Mouse (Mus musculus): Measurements from ENCODE around the gene Kif1c. TPM values are rescaled to one million over a fixed set of nuclear protein-coding genes. Genes with fewer than 3 reads are reported as not detected.
"Not testable (repeated sequence)": the region's sequence is repeated elsewhere in the genome, so short reads cannot be mapped to it uniquely, and the experiment has no call there.

Gene Kif1c
- polyA plus RNA-seq, 1 experiment from 2014 or later = 1.9 TPM

DNA sequence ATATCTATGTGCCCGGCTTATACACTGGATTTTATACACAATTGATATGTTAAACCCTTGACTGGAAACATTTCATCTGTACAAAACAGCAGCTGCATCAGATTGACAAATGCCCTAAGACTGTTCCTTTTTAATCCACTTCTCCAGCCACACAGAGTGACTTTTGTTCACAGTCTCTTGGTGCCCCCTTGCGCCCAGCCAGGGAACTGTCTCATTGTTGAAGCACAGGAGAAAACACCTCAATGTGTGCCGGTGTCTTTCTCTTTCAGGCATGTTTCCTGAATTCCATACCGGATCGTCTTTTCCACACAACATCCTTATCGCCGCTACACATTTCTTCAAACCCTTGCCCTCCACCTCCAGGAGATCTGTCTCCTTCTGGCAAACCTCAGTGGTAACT lies 55.3 kb downstream of the Kif1c start:
- H3K4me3 ChIP-seq = no peak overlapping the region
- no peaks in the 10 kb centered on the region for H3K36me3 ChIP-seq (replicated peaks)
- no peak overlapping the region for H3K27ac ChIP-seq
- H3K4me2 ChIP-seq = peak overlapping the region; percentile 14
- H3K9me3 ChIP-seq = no peaks in the 10 kb centered on the region
- H3K27me3 ChIP-seq (replicated peaks) = no peaks in the 10 kb centered on the region
- peak overlapping the region; percentile 35; the same call in 1 of the 2 replicates for H3K9ac ChIP-seq
- WGBS = 10% methylated on average over 7 of the region's 7 CpGs
- peaks cover 7% of the 10 kb centered on the region; the same call in 1 of the 2 replicates for H3K4me1 ChIP-seq
- ATAC-seq (replicated peaks) = no peak

DNA sequence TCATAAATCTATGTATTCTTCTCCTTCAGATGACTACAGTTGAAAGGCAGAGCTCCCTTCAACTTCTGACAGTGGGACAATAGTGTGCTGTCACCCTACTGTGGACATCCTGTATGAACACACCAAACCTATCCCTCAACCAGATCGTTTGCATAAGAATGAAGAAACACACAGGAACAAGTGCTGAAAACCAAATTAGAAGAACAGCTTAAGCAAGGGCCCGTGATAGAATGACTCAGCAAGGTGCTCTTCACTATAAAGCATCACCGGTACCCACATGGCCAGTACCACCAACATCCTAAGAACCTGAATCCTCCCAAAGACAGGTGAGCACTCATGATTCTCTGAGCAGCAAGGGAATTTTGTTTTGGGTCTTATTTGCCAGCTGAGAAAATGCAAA lies 60.1 kb downstream of the Kif1c start:
- not testable (repeated sequence) for H3K36me3 ChIP-seq (replicated peaks); H3K27me3 ChIP-seq (replicated peaks); H3K27ac ChIP-seq; ATAC-seq (replicated peaks); H3K9ac ChIP-seq; H3K9me3 ChIP-seq; H3K4me3 ChIP-seq; H3K4me2 ChIP-seq
- H3K4me1 ChIP-seq = peaks cover 18% of the 10 kb centered on the region
- 67% methylated on average over 3 of the region's 3 CpGs for WGBS

DNA sequence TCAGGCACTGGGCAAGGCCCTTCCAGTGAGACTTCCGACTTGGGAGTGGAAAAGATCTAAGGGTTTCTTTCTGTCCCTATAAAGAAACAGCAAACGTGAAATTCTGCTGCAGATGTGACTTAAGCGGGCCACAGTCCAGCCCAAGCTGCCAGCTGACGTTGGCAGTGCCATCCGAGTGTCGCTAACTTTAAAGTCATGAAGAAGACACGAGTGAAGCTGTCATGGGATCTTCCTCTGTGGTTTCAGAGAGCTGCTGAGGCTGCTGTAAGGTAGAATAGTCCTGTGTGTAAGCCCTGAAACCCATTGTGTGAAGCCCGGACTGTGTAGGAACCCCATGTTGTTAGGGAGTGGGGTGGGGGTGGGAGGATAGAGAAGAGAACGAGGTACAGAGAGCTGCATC lies 62.3 kb downstream of the Kif1c start:
- no peaks in the 10 kb centered on the region for H3K9me3 ChIP-seq
- H3K27me3 ChIP-seq (replicated peaks) = no peaks in the 10 kb centered on the region
- H3K4me2 ChIP-seq = no peak overlapping the region
- no peaks in the 10 kb centered on the region for H3K36me3 ChIP-seq (replicated peaks)
- ATAC-seq (replicated peaks) = no peak
- peaks cover 28% of the 10 kb centered on the region for H3K4me1 ChIP-seq
- WGBS = 82% methylated on average over 9 of the region's 9 CpGs
- no peak overlapping the region for H3K27ac ChIP-seq
- no peak overlapping the region for H3K4me3 ChIP-seq
- H3K9ac ChIP-seq = no peak overlapping the region

DNA sequence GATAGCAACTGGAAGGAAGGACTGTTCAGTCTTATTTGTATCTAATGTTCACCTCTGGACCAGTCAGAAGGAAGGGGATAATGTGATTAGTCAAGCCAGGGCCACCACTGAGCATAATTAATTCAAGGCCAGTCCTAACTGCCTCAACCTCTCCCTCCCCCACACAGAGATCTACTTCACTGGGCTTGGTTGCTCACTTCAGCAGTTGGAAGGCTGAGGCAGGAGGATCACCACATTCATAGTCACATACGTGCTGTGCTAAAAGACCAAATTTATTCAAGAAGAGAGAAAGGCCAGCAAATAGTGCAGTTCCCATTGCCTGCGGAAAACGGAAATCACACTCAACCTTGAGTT lies 63.2 kb downstream of the Kif1c start:
- peaks cover 28% of the 10 kb centered on the region for H3K4me1 ChIP-seq
- peak overlapping the region; percentile 88 for H3K9ac ChIP-seq
- no peaks in the 10 kb centered on the region for H3K27me3 ChIP-seq (replicated peaks)
- H3K27ac ChIP-seq = peak overlapping the region; percentile 80
- no peaks in the 10 kb centered on the region; the same call in 1 of the 2 replicates for H3K36me3 ChIP-seq (replicated peaks)
- H3K4me3 ChIP-seq = peak overlapping the region; percentile 94
- H3K9me3 ChIP-seq = no peaks in the 10 kb centered on the region
- ATAC-seq (replicated peaks) = peak; percentile 37; the same call in 1 of the 2 replicates
- peak overlapping the region; percentile 57 for H3K4me2 ChIP-seq
- 29% methylated on average over 3 of the region's 3 CpGs for WGBS

DNA sequence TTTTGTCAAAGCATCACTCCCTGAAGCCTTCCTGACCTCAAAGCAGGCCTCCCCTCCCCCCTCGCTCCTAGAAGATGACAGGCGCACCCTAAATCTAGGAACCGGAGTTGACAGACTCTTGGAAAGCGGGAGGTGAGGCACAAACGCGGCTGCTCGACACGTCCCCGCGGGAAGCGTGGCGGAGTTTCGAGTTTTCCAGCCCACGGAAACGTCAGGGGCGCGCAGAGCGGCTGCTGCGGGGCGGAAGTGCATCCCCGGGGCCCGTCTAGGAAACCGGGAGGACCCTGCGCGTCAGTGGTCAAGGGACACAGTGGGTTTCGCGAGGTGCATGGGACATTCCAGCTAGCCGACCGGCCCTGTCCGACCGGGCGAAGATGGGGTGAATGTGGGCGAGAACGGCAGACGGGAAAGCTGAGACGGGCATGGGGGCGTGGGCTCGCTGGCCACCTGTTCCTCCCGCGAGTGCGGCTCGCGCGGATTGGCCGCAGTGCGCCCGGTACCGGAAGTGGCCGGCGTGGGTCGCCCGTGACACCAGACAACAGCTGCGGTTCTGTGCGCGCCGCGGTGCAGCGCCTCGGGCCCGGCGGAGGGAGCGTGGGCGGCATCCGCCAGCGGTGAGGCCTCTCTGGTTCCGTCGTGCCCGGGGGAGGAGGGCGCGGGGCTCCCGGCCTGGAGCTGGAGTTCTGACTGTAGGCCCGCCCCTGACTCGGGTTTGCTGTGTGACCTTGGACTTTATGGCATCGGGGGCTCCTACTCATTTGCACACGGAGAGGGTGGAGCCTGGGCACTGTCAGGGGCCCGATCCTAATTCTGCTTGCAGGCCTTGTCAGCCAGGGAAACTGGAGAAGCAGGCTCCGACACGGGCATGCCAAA lies 63.8 kb downstream of the Kif1c start, which contains the start of gene Zfp3:
Gene Zfp3, plus strand, starts transcription at position 274 of the 873 bp plus-strand sequence.
- peak; percentile 91 for ATAC-seq (replicated peaks)
- Histone ChIP-seq H3K36me3 (replicated peaks) (no peaks in the 10 kb centered on the region; the same call in 1 of the 2 replicates), H3K9ac (peak within 1 kb of the TSS; percentile 88), H3K27me3 (replicated peaks) (no peaks in the 10 kb centered on the region), H3K4me1 (peaks cover 28% of the 10 kb centered on the region), H3K4me3 (peak within 1 kb of the TSS; percentile 94), H3K4me2 (peak within 1 kb of the TSS; percentile 57), H3K9me3 (no peaks in the 10 kb centered on the region), H3K27ac (peak within 1 kb of the TSS; percentile 80)
- WGBS = under 1% methylated on average over 75 of the region's 78 CpGs

DNA sequence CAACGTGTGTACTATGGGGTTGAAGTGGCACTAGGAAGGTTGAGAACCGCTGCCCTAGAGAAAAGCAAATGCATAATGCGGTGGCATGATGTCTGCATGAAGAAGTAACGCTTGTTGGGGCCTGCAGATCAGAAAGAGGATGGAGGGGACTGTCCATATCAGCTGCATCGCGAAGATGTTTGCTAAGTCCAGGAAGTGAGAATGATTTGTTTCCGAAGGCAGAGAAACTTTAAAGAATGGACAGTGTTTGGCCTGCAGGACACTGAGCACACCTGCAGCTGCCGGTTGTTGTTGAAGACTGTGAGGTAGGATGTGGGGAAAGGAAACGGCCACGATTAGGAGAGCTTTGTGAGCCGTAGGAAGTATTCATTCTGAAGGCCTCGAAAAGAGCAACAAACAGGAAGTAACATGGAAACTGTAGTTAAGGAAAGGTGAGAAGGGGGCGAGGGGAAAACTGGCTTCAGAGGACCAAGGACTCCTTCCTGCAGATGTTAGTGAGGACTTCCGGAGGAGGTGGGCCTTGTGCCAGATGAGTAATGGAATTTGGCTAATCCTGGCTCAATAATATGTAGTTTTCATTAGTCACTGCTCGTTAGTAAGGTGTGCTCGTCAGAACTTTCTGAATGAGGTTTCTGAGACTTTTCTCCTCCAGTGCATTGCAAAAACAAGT lies 65.6 kb downstream of the Kif1c start:
- Histone ChIP-seq H3K9ac (no peak overlapping the region), H3K4me3 (no peak overlapping the region), H3K4me2 (no peak overlapping the region), H3K4me1 (peaks cover 28% of the 10 kb centered on the region), H3K27ac (no peak overlapping the region), H3K36me3 (replicated peaks) (no peaks in the 10 kb centered on the region; the same call in 1 of the 2 replicates), H3K9me3 (no peaks in the 10 kb centered on the region), H3K27me3 (replicated peaks) (no peaks in the 10 kb centered on the region)
- WGBS = 87% methylated on average over 16 of the region's 16 CpGs
- no peak for ATAC-seq (replicated peaks)

DNA sequence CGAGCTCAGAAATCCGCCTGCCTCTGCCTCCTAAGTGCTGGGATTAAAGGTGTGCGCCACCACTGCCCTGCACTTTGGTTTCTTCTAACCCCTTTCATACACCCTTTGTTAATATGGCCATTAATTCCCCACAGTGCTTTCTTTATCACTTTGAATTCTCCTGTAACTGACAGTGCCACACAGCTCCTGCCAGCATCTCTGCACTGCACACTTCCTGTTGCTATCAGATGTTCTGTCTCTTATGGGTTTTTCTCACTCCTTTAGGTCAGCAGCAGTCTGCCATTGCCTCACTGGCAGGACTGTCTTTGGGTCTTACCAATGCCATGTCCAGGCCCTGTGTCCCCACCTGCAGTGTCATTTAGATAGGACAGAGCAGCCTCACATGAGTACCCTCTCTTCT lies 70.5 kb downstream of the Kif1c start:
- H3K27me3 ChIP-seq (replicated peaks) = no peaks in the 10 kb centered on the region
- peaks cover 12% of the 10 kb centered on the region for H3K36me3 ChIP-seq (replicated peaks)
- no peak for ATAC-seq (replicated peaks)
- H3K9ac ChIP-seq = no peak overlapping the region
- H3K9me3 ChIP-seq = no peaks in the 10 kb centered on the region
- peaks cover 11% of the 10 kb centered on the region for H3K4me1 ChIP-seq
- no peak overlapping the region for H3K4me3 ChIP-seq
- 95% methylated on average over 3 of the region's 3 CpGs for WGBS
- no peak overlapping the region for H3K27ac ChIP-seq
- H3K4me2 ChIP-seq = no peak overlapping the region

DNA sequence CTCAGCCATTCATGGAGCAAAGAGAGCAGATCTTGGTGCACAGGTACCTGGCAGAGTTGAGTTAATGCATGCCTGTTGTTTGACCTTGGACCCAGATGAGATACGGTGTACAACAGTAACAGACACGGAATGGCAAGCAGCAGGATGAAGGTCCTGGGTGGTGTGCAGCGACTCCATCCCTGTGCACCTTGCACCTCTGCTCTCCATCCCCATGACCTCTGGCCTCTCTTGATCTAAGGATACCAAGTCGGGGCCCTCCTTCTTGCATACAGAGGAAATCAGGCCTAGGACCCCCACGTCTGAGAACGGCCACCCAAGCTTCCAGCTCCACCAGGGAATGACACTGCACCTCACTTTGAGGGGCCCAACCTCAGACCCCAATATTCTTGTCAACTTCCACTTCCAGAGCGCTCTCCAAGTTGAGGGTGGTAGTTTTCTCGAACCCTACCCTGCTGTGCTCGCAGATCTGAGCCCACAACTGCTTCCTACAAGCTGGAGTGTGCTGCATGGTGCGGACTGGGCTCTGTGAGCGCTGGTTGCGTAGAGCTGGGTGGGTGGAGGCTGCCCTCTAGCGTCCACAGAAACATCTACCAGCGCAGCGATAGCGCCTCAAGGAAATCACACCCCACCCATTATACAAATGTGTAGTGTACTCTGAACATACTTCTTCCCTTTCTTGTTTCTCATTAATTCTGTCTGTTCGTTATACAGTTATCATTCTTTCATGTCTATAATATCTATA lies 76.7 kb downstream of the Kif1c start:
- H3K36me3 ChIP-seq (replicated peaks) = peaks cover 3% of the 10 kb centered on the region; the same call in 1 of the 2 replicates
- H3K27me3 ChIP-seq (replicated peaks) = no peaks in the 10 kb centered on the region
- H3K4me3 ChIP-seq = no peak overlapping the region
- no peak overlapping the region for H3K27ac ChIP-seq
- no peak overlapping the region for H3K9ac ChIP-seq
- H3K4me2 ChIP-seq = no peak overlapping the region
- H3K4me1 ChIP-seq = peaks cover 4% of the 10 kb centered on the region
- H3K9me3 ChIP-seq = no peaks in the 10 kb centered on the region
- 27% methylated on average over 17 of the region's 17 CpGs for WGBS
- peak; percentile 77; the same call in 1 of the 2 replicates for ATAC-seq (replicated peaks)

DNA sequence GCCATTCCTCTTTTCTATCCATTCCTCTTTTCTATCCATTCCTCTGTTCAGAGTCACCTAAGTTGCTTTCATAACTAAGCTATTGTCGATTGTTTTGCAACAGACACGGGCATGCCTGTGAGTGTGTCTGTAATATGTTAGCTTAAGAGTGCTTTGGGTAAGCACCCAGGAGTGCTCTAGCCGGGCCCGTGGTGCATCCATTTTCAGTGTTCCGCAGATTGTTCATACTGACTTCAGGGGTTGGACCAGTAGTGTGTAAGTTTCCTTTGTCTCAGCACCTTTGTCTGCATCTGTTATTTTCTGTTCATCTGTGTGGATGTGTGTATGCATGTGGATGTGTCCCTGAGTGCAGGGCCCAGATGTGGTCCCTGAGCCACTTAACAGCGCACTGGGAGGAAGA lies 77.3 kb downstream of the Kif1c start:
- Histone ChIP-seq H3K27me3 (replicated peaks) (no peaks in the 10 kb centered on the region), H3K9ac (no peak overlapping the region), H3K4me2 (no peak overlapping the region), H3K36me3 (replicated peaks) (no peaks in the 10 kb centered on the region; the same call in 1 of the 2 replicates), H3K9me3 (no peaks in the 10 kb centered on the region), H3K27ac (no peak overlapping the region), H3K4me1 (peaks cover 4% of the 10 kb centered on the region), H3K4me3 (no peak overlapping the region)
- 0 out of 2 replicates have a peak, but pooled peaks have one; percentile 24 for ATAC-seq (replicated peaks)
- WGBS = 66% methylated on average over 6 of the region's 6 CpGs

DNA sequence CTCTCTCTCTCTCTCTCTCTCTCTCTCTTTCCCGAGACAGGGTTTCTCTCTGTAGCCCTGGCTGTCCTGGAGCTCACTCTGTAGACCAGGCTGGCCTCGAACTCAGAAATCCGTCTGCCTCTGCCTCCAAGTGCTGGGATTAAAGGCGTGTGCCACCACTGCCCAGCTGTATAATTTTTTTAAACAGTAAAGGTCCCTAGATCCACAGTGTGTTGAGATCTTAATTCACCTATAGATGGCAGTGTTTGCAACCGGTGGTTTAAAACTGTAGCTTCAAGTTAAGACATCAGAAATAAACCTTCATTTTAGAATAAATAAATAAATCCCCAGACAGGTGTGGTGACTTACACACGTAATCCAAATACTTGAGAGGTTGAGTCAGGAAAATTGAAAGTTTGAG lies 77.7 kb downstream of the Kif1c start:
- 23% methylated on average over 6 of the region's 6 CpGs for WGBS

More for the DNA sequence above, 77.7 kb downstream of the Kif1c start:
- not testable (repeated sequence) for H3K9ac ChIP-seq; H3K9me3 ChIP-seq; H3K4me2 ChIP-seq; H3K27ac ChIP-seq; H3K27me3 ChIP-seq (replicated peaks); H3K4me3 ChIP-seq; ATAC-seq (replicated peaks); H3K36me3 ChIP-seq (replicated peaks); H3K4me1 ChIP-seq

All from midbrain, embryonic 15.5 days (tissue).